Mouse (Mus musculus): ENCODE data around the gene Ube4b. TPM values are rescaled to one million over a fixed set of nuclear protein-coding genes. Genes with fewer than 3 reads are reported as not detected.
A peak's percentile ranks its signal among the peaks of the same experiment; 100 is the strongest.

Gene Ube4b
- total RNA-seq, 1 experiment from 2014 or later = 37.1 TPM

GRCm38 (mm10) chr4:149373431-149373830 is 53.1 kb downstream of the Ube4b start:
- ATAC-seq (replicated peaks in 1 of 2; ENCODE audit: insufficient read depth in 1 of 2, low FRiP score in 2 of 2, low TSS enrichment in 1 of 2, low read depth in 1 of 2, poor library complexity in 2 of 2, severe bottlenecking in 2 of 2) = no peak

- no peak for ATAC-seq (replicated peaks in 1 of 2; ENCODE audit: insufficient read depth in 1 of 2, low FRiP score in 2 of 2, low TSS enrichment in 1 of 2, low read depth in 1 of 2, poor library complexity in 2 of 2, severe bottlenecking in 2 of 2)
Measured at GRCm38 (mm10) chr4:149365702-149366370, 60.7 kb downstream of the Ube4b start.

GRCm38 (mm10) chr4:149364896-149365295 is 61.7 kb downstream of the Ube4b start:
- ATAC-seq (replicated peaks in 1 of 2; ENCODE audit: insufficient read depth in 1 of 2, low FRiP score in 2 of 2, low TSS enrichment in 1 of 2, low read depth in 1 of 2, poor library complexity in 2 of 2, severe bottlenecking in 2 of 2) = no peak

GRCm38 (mm10) chr4:149361051-149361450 is 65.5 kb downstream of the Ube4b start:
- no peak for ATAC-seq (replicated peaks in 1 of 2; ENCODE audit: insufficient read depth in 1 of 2, low FRiP score in 2 of 2, low TSS enrichment in 1 of 2, low read depth in 1 of 2, poor library complexity in 2 of 2, severe bottlenecking in 2 of 2)

- ATAC-seq (replicated peaks in 1 of 2; ENCODE audit: insufficient read depth in 1 of 2, low FRiP score in 2 of 2, low TSS enrichment in 1 of 2, low read depth in 1 of 2, poor library complexity in 2 of 2, severe bottlenecking in 2 of 2) = no peak
Measured at GRCm38 (mm10) chr4:149360647-149361046, 65.9 kb downstream of the Ube4b start.

- no peak for ATAC-seq (replicated peaks in 1 of 2; ENCODE audit: insufficient read depth in 1 of 2, low FRiP score in 2 of 2, low TSS enrichment in 1 of 2, low read depth in 1 of 2, poor library complexity in 2 of 2, severe bottlenecking in 2 of 2)
Measured at GRCm38 (mm10) chr4:149357982-149358381, 68.6 kb downstream of the Ube4b start.

- ATAC-seq (replicated peaks in 1 of 2; ENCODE audit: insufficient read depth in 1 of 2, low FRiP score in 2 of 2, low TSS enrichment in 1 of 2, low read depth in 1 of 2, poor library complexity in 2 of 2, severe bottlenecking in 2 of 2) = no peak
Measured at GRCm38 (mm10) chr4:149354671-149355070, 71.9 kb downstream of the Ube4b start.

- ATAC-seq (replicated peaks in 1 of 2; ENCODE audit: insufficient read depth in 1 of 2, low FRiP score in 2 of 2, low TSS enrichment in 1 of 2, low read depth in 1 of 2, poor library complexity in 2 of 2, severe bottlenecking in 2 of 2) = no peak
Measured at GRCm38 (mm10) chr4:149351596-149352150, 74.9 kb downstream of the Ube4b start.

GRCm38 (mm10) chr4:149348963-149349362 is 77.6 kb downstream of the Ube4b start:
- no peak for ATAC-seq (replicated peaks in 1 of 2; ENCODE audit: insufficient read depth in 1 of 2, low FRiP score in 2 of 2, low TSS enrichment in 1 of 2, low read depth in 1 of 2, poor library complexity in 2 of 2, severe bottlenecking in 2 of 2)

- ATAC-seq (replicated peaks in 1 of 2; ENCODE audit: insufficient read depth in 1 of 2, low FRiP score in 2 of 2, low TSS enrichment in 1 of 2, low read depth in 1 of 2, poor library complexity in 2 of 2, severe bottlenecking in 2 of 2) = no peak
Measured at GRCm38 (mm10) chr4:149345873-149346272, 80.7 kb downstream of the Ube4b start.

- no peak for ATAC-seq (replicated peaks in 1 of 2; ENCODE audit: insufficient read depth in 1 of 2, low FRiP score in 2 of 2, low TSS enrichment in 1 of 2, low read depth in 1 of 2, poor library complexity in 2 of 2, severe bottlenecking in 2 of 2)
Measured at GRCm38 (mm10) chr4:149344311-149344710, 82.2 kb downstream of the Ube4b start.

GRCm38 (mm10) chr4:149340680-149341079 is 85.9 kb downstream of the Ube4b start:
- no peak for ATAC-seq (replicated peaks in 1 of 2; ENCODE audit: insufficient read depth in 1 of 2, low FRiP score in 2 of 2, low TSS enrichment in 1 of 2, low read depth in 1 of 2, poor library complexity in 2 of 2, severe bottlenecking in 2 of 2)

GRCm38 (mm10) chr4:149339426-149340214 is 86.9 kb downstream of the Ube4b start:
- 0 out of 4 replicates have a peak, but pooled peaks of 1 of the 2 experiments have one; percentile 30 for ATAC-seq (replicated peaks in 1 of 2; ENCODE audit: insufficient read depth in 1 of 2, low FRiP score in 2 of 2, low TSS enrichment in 1 of 2, low read depth in 1 of 2, poor library complexity in 2 of 2, severe bottlenecking in 2 of 2)

GRCm38 (mm10) chr4:149338137-149338536 is 88.4 kb downstream of the Ube4b start:
- no peak for ATAC-seq (replicated peaks in 1 of 2; ENCODE audit: insufficient read depth in 1 of 2, low FRiP score in 2 of 2, low TSS enrichment in 1 of 2, low read depth in 1 of 2, poor library complexity in 2 of 2, severe bottlenecking in 2 of 2)

- no peak for ATAC-seq (replicated peaks in 1 of 2; ENCODE audit: insufficient read depth in 1 of 2, low FRiP score in 2 of 2, low TSS enrichment in 1 of 2, low read depth in 1 of 2, poor library complexity in 2 of 2, severe bottlenecking in 2 of 2)
Measured at GRCm38 (mm10) chr4:149337353-149337752, 89.2 kb downstream of the Ube4b start.

- ATAC-seq (replicated peaks in 1 of 2; ENCODE audit: insufficient read depth in 1 of 2, low FRiP score in 2 of 2, low TSS enrichment in 1 of 2, low read depth in 1 of 2, poor library complexity in 2 of 2, severe bottlenecking in 2 of 2) = no peak
Measured at GRCm38 (mm10) chr4:149336302-149336701, 90.2 kb downstream of the Ube4b start.

- ATAC-seq (replicated peaks in 1 of 2; ENCODE audit: insufficient read depth in 1 of 2, low FRiP score in 2 of 2, low TSS enrichment in 1 of 2, low read depth in 1 of 2, poor library complexity in 2 of 2, severe bottlenecking in 2 of 2) = no peak
Measured at GRCm38 (mm10) chr4:149334881-149335280, 91.7 kb downstream of the Ube4b start.

- no peak for ATAC-seq (replicated peaks in 1 of 2; ENCODE audit: insufficient read depth in 1 of 2, low FRiP score in 2 of 2, low TSS enrichment in 1 of 2, low read depth in 1 of 2, poor library complexity in 2 of 2, severe bottlenecking in 2 of 2)
Measured at GRCm38 (mm10) chr4:149332726-149333125, 93.8 kb downstream of the Ube4b start.
